Mouse (Mus musculus): ENCODE measurements around the gene Pid1. TPM values are rescaled to one million over a fixed set of nuclear protein-coding genes. Genes with fewer than 3 reads are reported as not detected.

Gene Pid1
- polyA plus RNA-seq, 1 experiment from 2014 or later: 33.5 TPM

GRCm38 (mm10) chr1:84396787-84397186 lies 32.8 kb upstream of the Pid1 start:
- Histone ChIP-seq H3K4me3 (ENCODE audit: low read length) (no peak overlapping the region), H3K27me3 (ENCODE audit: control insufficient read depth, insufficient read depth, low read length) (no peaks in the 10 kb centered on the region), H3K36me3 (ENCODE audit: control insufficient read depth, insufficient read depth, low read length) (no peaks in the 10 kb centered on the region), H3K9me3 (ENCODE audit: control insufficient read depth, low read length) (no peaks in the 10 kb centered on the region), H3K9ac (ENCODE audit: low read depth, low read length) (no peak overlapping the region), H3K27ac (ENCODE audit: low read depth, low read length) (no peak overlapping the region), H3K4me1 (ENCODE audit: control insufficient read depth, insufficient read depth, low read length) (no peaks in the 10 kb centered on the region), H3K4me2 (replicated peaks; ENCODE audit: low read depth, low read length) (no peak overlapping the region)
- 80% methylated on average over 3 of the region's 3 CpGs for WGBS
- ATAC-seq (ENCODE audit: low FRiP score, low TSS enrichment): no peak

- 88% methylated on average over 8 of the region's 8 CpGs for WGBS
- no peak overlapping the region for H3K27ac ChIP-seq (ENCODE audit: low read depth, low read length)
Measured at GRCm38 (mm10) chr1:84395928-84396327, 31.9 kb upstream of the Pid1 start.

GRCm38 (mm10) chr1:84390961-84391360 lies 27.0 kb upstream of the Pid1 start:
- Histone ChIP-seq H3K27me3 (ENCODE audit: control insufficient read depth, insufficient read depth, low read length) (no peaks in the 10 kb centered on the region), H3K27ac (ENCODE audit: low read depth, low read length) (no peak overlapping the region), H3K4me1 (ENCODE audit: control insufficient read depth, insufficient read depth, low read length) (no peaks in the 10 kb centered on the region), H3K36me3 (ENCODE audit: control insufficient read depth, insufficient read depth, low read length) (no peaks in the 10 kb centered on the region), H3K9me3 (ENCODE audit: control insufficient read depth, low read length) (no peaks in the 10 kb centered on the region), H3K9ac (ENCODE audit: low read depth, low read length) (no peak overlapping the region), H3K4me3 (ENCODE audit: low read length) (no peak overlapping the region), H3K4me2 (replicated peaks; ENCODE audit: low read depth, low read length) (no peak overlapping the region)
- 84% methylated on average over 4 of the region's 4 CpGs for WGBS
- no peak for ATAC-seq (ENCODE audit: low FRiP score, low TSS enrichment)

More at GRCm38 (mm10) chr1:84395928-84396327, 31.9 kb upstream of the Pid1 start:
- no peak overlapping the region for H3K4me3 ChIP-seq (ENCODE audit: low read length)
- no peak overlapping the region for H3K4me2 ChIP-seq (replicated peaks; ENCODE audit: low read depth, low read length)
- no peaks in the 10 kb centered on the region for H3K27me3 ChIP-seq (ENCODE audit: control insufficient read depth, insufficient read depth, low read length)
- no peaks in the 10 kb centered on the region for H3K4me1 ChIP-seq (ENCODE audit: control insufficient read depth, insufficient read depth, low read length)
- H3K9ac ChIP-seq (ENCODE audit: low read depth, low read length): no peak overlapping the region
- ATAC-seq (ENCODE audit: low FRiP score, low TSS enrichment): no peak
- no peaks in the 10 kb centered on the region for H3K9me3 ChIP-seq (ENCODE audit: control insufficient read depth, low read length)
- H3K36me3 ChIP-seq (ENCODE audit: control insufficient read depth, insufficient read depth, low read length): no peaks in the 10 kb centered on the region

- WGBS: 60% methylated on average over 4 of the region's 4 CpGs
- Histone ChIP-seq H3K9me3 (ENCODE audit: control insufficient read depth, low read length) (no peaks in the 10 kb centered on the region), H3K36me3 (ENCODE audit: control insufficient read depth, insufficient read depth, low read length) (no peaks in the 10 kb centered on the region), H3K27me3 (ENCODE audit: control insufficient read depth, insufficient read depth, low read length) (no peaks in the 10 kb centered on the region), H3K4me1 (ENCODE audit: control insufficient read depth, insufficient read depth, low read length) (no peaks in the 10 kb centered on the region), H3K9ac (ENCODE audit: low read depth, low read length) (no peak overlapping the region), H3K4me3 (ENCODE audit: low read length) (no peak overlapping the region), H3K4me2 (replicated peaks; ENCODE audit: low read depth, low read length) (no peak overlapping the region), H3K27ac (ENCODE audit: low read depth, low read length) (no peak overlapping the region)
- no peak for ATAC-seq (ENCODE audit: low FRiP score, low TSS enrichment)
Measured at GRCm38 (mm10) chr1:84387616-84388015, 23.6 kb upstream of the Pid1 start.

- ATAC-seq (ENCODE audit: low FRiP score, low TSS enrichment): no peak
- no peaks in the 10 kb centered on the region for H3K9me3 ChIP-seq (ENCODE audit: control insufficient read depth, low read length)
- no peak overlapping the region for H3K4me2 ChIP-seq (replicated peaks; ENCODE audit: low read depth, low read length)
- WGBS: 84% methylated on average over 8 of the region's 8 CpGs
- no peak overlapping the region for H3K27ac ChIP-seq (ENCODE audit: low read depth, low read length)
- no peaks in the 10 kb centered on the region for H3K36me3 ChIP-seq (ENCODE audit: control insufficient read depth, insufficient read depth, low read length)
- H3K9ac ChIP-seq (ENCODE audit: low read depth, low read length): no peak overlapping the region
- H3K4me3 ChIP-seq (ENCODE audit: low read length): no peak overlapping the region
- H3K4me1 ChIP-seq (ENCODE audit: control insufficient read depth, insufficient read depth, low read length): no peaks in the 10 kb centered on the region
- H3K27me3 ChIP-seq (ENCODE audit: control insufficient read depth, insufficient read depth, low read length): no peaks in the 10 kb centered on the region
Measured at GRCm38 (mm10) chr1:84386481-84387146, 22.6 kb upstream of the Pid1 start.

GRCm38 (mm10) chr1:84382709-84383108 lies 18.7 kb upstream of the Pid1 start:
- H3K4me3 ChIP-seq (ENCODE audit: low read length): no peak overlapping the region
- H3K4me2 ChIP-seq (replicated peaks; ENCODE audit: low read depth, low read length): no peak overlapping the region
- H3K27me3 ChIP-seq (ENCODE audit: control insufficient read depth, insufficient read depth, low read length): no peaks in the 10 kb centered on the region
- H3K9me3 ChIP-seq (ENCODE audit: control insufficient read depth, low read length): no peaks in the 10 kb centered on the region
- no peak overlapping the region for H3K9ac ChIP-seq (ENCODE audit: low read depth, low read length)
- H3K36me3 ChIP-seq (ENCODE audit: control insufficient read depth, insufficient read depth, low read length): no peaks in the 10 kb centered on the region
- H3K4me1 ChIP-seq (ENCODE audit: control insufficient read depth, insufficient read depth, low read length): no peaks in the 10 kb centered on the region
- H3K27ac ChIP-seq (ENCODE audit: low read depth, low read length): no peak overlapping the region
- ATAC-seq (ENCODE audit: low FRiP score, low TSS enrichment): no peak
- WGBS: 76% methylated on average over 1 of the region's 1 CpGs

GRCm38 (mm10) chr1:84382064-84382463 lies 18.1 kb upstream of the Pid1 start:
- no peak overlapping the region for H3K4me2 ChIP-seq (replicated peaks; ENCODE audit: low read depth, low read length)
- no peaks in the 10 kb centered on the region for H3K27me3 ChIP-seq (ENCODE audit: control insufficient read depth, insufficient read depth, low read length)
- no peaks in the 10 kb centered on the region for H3K4me1 ChIP-seq (ENCODE audit: control insufficient read depth, insufficient read depth, low read length)
- WGBS: 92% methylated on average over 5 of the region's 5 CpGs
- ATAC-seq (ENCODE audit: low FRiP score, low TSS enrichment): no peak
- no peak overlapping the region for H3K4me3 ChIP-seq (ENCODE audit: low read length)
- no peak overlapping the region for H3K27ac ChIP-seq (ENCODE audit: low read depth, low read length)
- H3K9ac ChIP-seq (ENCODE audit: low read depth, low read length): no peak overlapping the region
- no peaks in the 10 kb centered on the region for H3K36me3 ChIP-seq (ENCODE audit: control insufficient read depth, insufficient read depth, low read length)
- no peaks in the 10 kb centered on the region for H3K9me3 ChIP-seq (ENCODE audit: control insufficient read depth, low read length)

- Histone ChIP-seq H3K9me3 (ENCODE audit: control insufficient read depth, low read length) (no peaks in the 10 kb centered on the region), H3K36me3 (ENCODE audit: control insufficient read depth, insufficient read depth, low read length) (no peaks in the 10 kb centered on the region), H3K4me3 (ENCODE audit: low read length) (no peak overlapping the region), H3K9ac (ENCODE audit: low read depth, low read length) (no peak overlapping the region), H3K27ac (ENCODE audit: low read depth, low read length) (no peak overlapping the region), H3K4me1 (ENCODE audit: control insufficient read depth, insufficient read depth, low read length) (no peaks in the 10 kb centered on the region), H3K4me2 (replicated peaks; ENCODE audit: low read depth, low read length) (no peak overlapping the region), H3K27me3 (ENCODE audit: control insufficient read depth, insufficient read depth, low read length) (no peaks in the 10 kb centered on the region)
- 75% methylated on average over 3 of the region's 3 CpGs for WGBS
- no peak for ATAC-seq (ENCODE audit: low FRiP score, low TSS enrichment)
Measured at GRCm38 (mm10) chr1:84380895-84381294, 16.9 kb upstream of the Pid1 start.

- Histone ChIP-seq H3K27me3 (ENCODE audit: control insufficient read depth, insufficient read depth, low read length) (no peaks in the 10 kb centered on the region), H3K4me3 (ENCODE audit: low read length) (no peak overlapping the region), H3K4me1 (ENCODE audit: control insufficient read depth, insufficient read depth, low read length) (no peaks in the 10 kb centered on the region), H3K27ac (ENCODE audit: low read depth, low read length) (no peak overlapping the region), H3K9ac (ENCODE audit: low read depth, low read length) (no peak overlapping the region), H3K4me2 (replicated peaks; ENCODE audit: low read depth, low read length) (no peak overlapping the region), H3K9me3 (ENCODE audit: control insufficient read depth, low read length) (no peaks in the 10 kb centered on the region), H3K36me3 (ENCODE audit: control insufficient read depth, insufficient read depth, low read length) (no peaks in the 10 kb centered on the region)
- ATAC-seq (ENCODE audit: low FRiP score, low TSS enrichment): no peak
- 73% methylated on average over 3 of the region's 3 CpGs for WGBS
Measured at GRCm38 (mm10) chr1:84367733-84368132, 3.8 kb upstream of the Pid1 start.

All from kidney, embryonic 14.5 days (tissue).